Mouse (Mus musculus) embryonic fibroblast, embryonic 13.5 days (primary cell): Measurements from ENCODE around the gene Cbfb.

ENCODE experiments used
- CTCF ChIP-seq: IDR thresholded peaks from 2 replicates; pipeline ENCODE4 v1.5.1; 2011; ENCODE audit warnings: mild to moderate bottlenecking, control low read depth, low read length, moderate library complexity, borderline replicate concordance; ENCODE audit not compliant: insufficient read depth
- POLR2A ChIP-seq: IDR thresholded peaks from 2 replicates; pipeline ENCODE4 v1.6.1; 2011; ENCODE audit warnings: low read depth, mild to moderate bottlenecking, control low read depth, low read length, moderate library complexity

DNA sequence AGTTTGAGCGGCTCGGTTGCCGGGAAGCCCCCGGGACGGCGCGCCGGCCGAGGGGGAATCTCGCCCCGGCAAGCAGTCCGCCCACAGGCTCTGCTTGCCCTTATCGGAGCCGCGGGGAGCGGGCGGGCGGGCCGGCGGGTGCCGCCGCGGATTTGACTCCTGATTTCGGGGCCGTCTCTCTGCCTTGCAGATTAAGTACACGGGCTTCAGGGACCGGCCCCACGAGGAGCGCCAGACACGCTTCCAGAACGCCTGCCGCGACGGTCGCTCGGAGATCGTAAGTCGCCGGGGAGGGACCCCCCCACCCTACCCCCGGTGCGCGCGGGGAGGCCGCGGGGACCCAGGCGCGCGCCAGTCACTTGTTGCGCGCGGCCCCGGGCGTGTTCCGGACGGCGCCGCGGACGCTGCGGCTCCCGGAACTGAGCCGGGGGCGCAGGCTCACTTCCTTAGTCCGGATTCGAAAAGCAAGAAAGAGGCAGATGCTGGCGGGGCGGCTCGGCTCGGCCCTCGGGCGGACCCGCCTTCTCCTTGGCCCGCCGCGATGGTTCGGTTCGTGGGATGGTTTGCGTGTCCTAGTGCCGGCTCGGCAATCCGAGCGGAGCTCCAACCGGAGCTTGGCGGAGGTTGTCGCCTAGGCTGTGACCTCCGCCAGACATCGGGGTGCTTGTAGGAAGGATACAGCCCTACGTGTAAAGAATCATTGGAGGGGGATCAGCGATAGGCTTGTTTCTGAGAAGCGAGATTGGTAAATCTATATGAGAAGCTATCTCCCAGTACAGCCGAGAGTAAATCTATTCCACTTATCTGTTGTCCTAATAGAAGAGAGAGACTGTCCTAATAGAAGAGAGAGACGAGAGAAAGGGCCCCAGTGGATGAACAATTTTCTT is 885 bp downstream of the Cbfb start:
- TF ChIP-seq CTCF (no peak), POLR2A (no peak)
